Mouse (Mus musculus) intestine, embryonic 15.5 days (tissue): ENCODE measurements at regions not wholly inside any gene's neighbourhood (a gene's known extent, or its start where the extent isn't known, plus 50 kb on each side); places are given as distances from the start of the nearest gene placed in this dataset.
"Not testable (repeated sequence)": the region's sequence is repeated elsewhere in the genome, so short reads cannot be mapped to it uniquely, and the experiment has no call there.

Experiments
- ATAC-seq: fragments of 200-750 bp; cut with Nextera tagmentation; 2 replicates; pipeline ENCODE4 v1.8.0; 2017; ENCODE audit warnings: moderate TSS enrichment, moderate library complexity
- H3K27ac ChIP-seq: fragments of 300-500 bp; sonication (generic); 2 replicates; pipeline ENCODE4 v1.5.1; 2015; ENCODE audit warnings: mild to moderate bottlenecking, inconsistent platforms
- H3K27me3 ChIP-seq: fragments of 300-500 bp; sonication (generic); replicated peaks from 2 replicates; pipeline ENCODE4 v1.6.1; 2015; ENCODE audit warnings: inconsistent platforms
- H3K36me3 ChIP-seq: fragments of 300-500 bp; sonication (generic); 2 replicates; pipeline ENCODE4 v1.6.1; 2015; ENCODE audit warnings: inconsistent platforms
- H3K4me1 ChIP-seq: fragments of 300-500 bp; sonication (generic); replicated peaks from 2 replicates; pipeline ENCODE4 v1.6.1; 2015; ENCODE audit warnings: inconsistent platforms
- H3K4me2 ChIP-seq: fragments of 300-500 bp; sonication (generic); replicated peaks from 2 replicates; pipeline ENCODE4 v1.6.1; 2015; ENCODE audit warnings: mild to moderate bottlenecking, inconsistent platforms
- H3K4me3 ChIP-seq: fragments of 300-500 bp; sonication (generic); replicated peaks from 2 replicates; pipeline ENCODE4 v1.5.1; 2015; ENCODE audit warnings: inconsistent platforms
- H3K9ac ChIP-seq: fragments of 300-500 bp; sonication (generic); 2 replicates; pipeline ENCODE4 v1.6.1; 2015; ENCODE audit warnings: inconsistent platforms
- H3K9me3 ChIP-seq: fragments of 300-500 bp; sonication (generic); 2 replicates; pipeline ENCODE4 v1.6.1; 2016; ENCODE audit warnings: inconsistent platforms
- whole genome bisulfite sequencing: fragments of 180-500 bp; shearing (Covaris S2); methylation state at CpG from one replicate; pipeline ENCODE4 v1.1.7; 2015; 5-methylcytosine and 5-hydroxymethylcytosine counted together

- no peaks in the 10 kb centered on the region for H3K9me3 ChIP-seq
- WGBS: 94% methylated on average over 2 of the region's 2 CpGs
- ATAC-seq: no peak
Observed at GRCm38 (mm10) chr3:5806947-5807575, 56.5 kb downstream of the Gm8797 start.

GRCm38 (mm10) chr3:5811071-5811590 lies 60.5 kb downstream of the Gm8797 start:
- H3K4me3 ChIP-seq: no peak overlapping the region
- H3K9ac ChIP-seq: no peak overlapping the region
- H3K4me1 ChIP-seq: no peaks in the 10 kb centered on the region
- H3K27ac ChIP-seq: no peak overlapping the region
- 68% methylated on average over 3 of the region's 3 CpGs for WGBS
- H3K36me3 ChIP-seq: no peaks in the 10 kb centered on the region
- H3K27me3 ChIP-seq: no peaks in the 10 kb centered on the region
- no peaks in the 10 kb centered on the region for H3K9me3 ChIP-seq
- no peak for ATAC-seq
- no peak overlapping the region for H3K4me2 ChIP-seq

More at GRCm38 (mm10) chr3:5806947-5807575, 56.5 kb downstream of the Gm8797 start:
- no peaks in the 10 kb centered on the region for H3K27me3 ChIP-seq
- H3K4me1 ChIP-seq: no peaks in the 10 kb centered on the region
- H3K9ac ChIP-seq: no peak overlapping the region
- no peak overlapping the region for H3K27ac ChIP-seq
- H3K4me3 ChIP-seq: no peak overlapping the region
- no peak overlapping the region for H3K4me2 ChIP-seq
- no peaks in the 10 kb centered on the region for H3K36me3 ChIP-seq

GRCm38 (mm10) chr3:5820243-5820642 lies 69.6 kb downstream of the Gm8797 start:
- not testable (repeated sequence) for H3K9ac ChIP-seq, H3K27ac ChIP-seq, H3K36me3 ChIP-seq, H3K4me2 ChIP-seq, ATAC-seq, H3K4me1 ChIP-seq, H3K9me3 ChIP-seq, H3K27me3 ChIP-seq, H3K4me3 ChIP-seq
- WGBS: 83% methylated on average over 7 of the region's 7 CpGs

- H3K9me3 ChIP-seq, H3K4me3 ChIP-seq, H3K9ac ChIP-seq, H3K27me3 ChIP-seq, ATAC-seq, H3K4me1 ChIP-seq, H3K36me3 ChIP-seq, H3K4me2 ChIP-seq, H3K27ac ChIP-seq: not testable (repeated sequence)
- 27% methylated on average over 20 of the region's 20 CpGs for WGBS
Observed at GRCm38 (mm10) chr3:5860237-5860636, 109.6 kb downstream of the Gm8797 start.

GRCm38 (mm10) chr3:5870407-5870806 lies 119.8 kb downstream of the Gm8797 start:
- WGBS: 77% methylated on average over 2 of the region's 2 CpGs
- no peak overlapping the region for H3K27ac ChIP-seq
- no peaks in the 10 kb centered on the region for H3K4me1 ChIP-seq
- H3K36me3 ChIP-seq: no peaks in the 10 kb centered on the region
- no peak overlapping the region for H3K9ac ChIP-seq
- no peak for ATAC-seq
- H3K9me3 ChIP-seq: no peaks in the 10 kb centered on the region
- no peak overlapping the region for H3K4me2 ChIP-seq
- H3K27me3 ChIP-seq: no peaks in the 10 kb centered on the region
- H3K4me3 ChIP-seq: no peak overlapping the region

GRCm38 (mm10) chr3:5879113-5879512 lies 128.5 kb downstream of the Gm8797 start:
- H3K9ac ChIP-seq: no peak overlapping the region

GRCm38 (mm10) chr3:5917536-5917935 lies 166.9 kb downstream of the Gm8797 start:
- no peaks in the 10 kb centered on the region for H3K27me3 ChIP-seq
- no peak for ATAC-seq
- 59% methylated on average over 1 of the region's 1 CpGs for WGBS
- H3K27ac ChIP-seq: no peak overlapping the region
- no peak overlapping the region for H3K4me2 ChIP-seq
- no peak overlapping the region for H3K4me3 ChIP-seq
- no peaks in the 10 kb centered on the region for H3K36me3 ChIP-seq
- H3K9me3 ChIP-seq: no peaks in the 10 kb centered on the region
- H3K4me1 ChIP-seq: no peaks in the 10 kb centered on the region
- H3K9ac ChIP-seq: no peak overlapping the region

More at GRCm38 (mm10) chr3:5879113-5879512, 128.5 kb downstream of the Gm8797 start:
- no peaks in the 10 kb centered on the region for H3K4me1 ChIP-seq
- H3K27me3 ChIP-seq: no peaks in the 10 kb centered on the region
- no peak overlapping the region for H3K27ac ChIP-seq
- H3K4me2 ChIP-seq: no peak overlapping the region
- H3K4me3 ChIP-seq: no peak overlapping the region
- H3K36me3 ChIP-seq: no peaks in the 10 kb centered on the region
- H3K9me3 ChIP-seq: no peaks in the 10 kb centered on the region
- ATAC-seq: peak; percentile 70

- H3K27me3 ChIP-seq, H3K9ac ChIP-seq, H3K4me3 ChIP-seq, H3K4me1 ChIP-seq, ATAC-seq, H3K36me3 ChIP-seq, H3K9me3 ChIP-seq, H3K27ac ChIP-seq, H3K4me2 ChIP-seq: not testable (repeated sequence)
- 91% methylated on average over 11 of the region's 11 CpGs for WGBS
Observed at GRCm38 (mm10) chr3:5950243-5950642, 199.6 kb downstream of the Gm8797 start.

GRCm38 (mm10) chr3:5989011-5989645 lies 238.5 kb downstream of the Gm8797 start:
- H3K27me3 ChIP-seq, H3K4me1 ChIP-seq, H3K9me3 ChIP-seq, H3K27ac ChIP-seq, H3K4me2 ChIP-seq, ATAC-seq, H3K36me3 ChIP-seq, H3K9ac ChIP-seq, H3K4me3 ChIP-seq: not testable (repeated sequence)
- 80% methylated on average over 5 of the region's 5 CpGs for WGBS

GRCm38 (mm10) chr3:6004423-6004822 lies 253.8 kb downstream of the Gm8797 start:
- 80% methylated on average over 1 of the region's 1 CpGs for whole genome bisulfite sequencing
- H3K27ac ChIP-seq: no peak overlapping the region

GRCm38 (mm10) chr3:6018749-6019148 lies 268.1 kb downstream of the Gm8797 start:
- Histone ChIP-seq H3K27ac (no peak overlapping the region), H3K36me3 (no peaks in the 10 kb centered on the region), H3K4me2 (no peak overlapping the region), H3K9ac (no peak overlapping the region), H3K4me1 (no peaks in the 10 kb centered on the region), H3K9me3 (no peaks in the 10 kb centered on the region), H3K27me3 (no peaks in the 10 kb centered on the region), H3K4me3 (no peak overlapping the region)
- ATAC-seq: no peak
- 66% methylated on average over 1 of the region's 1 CpGs for WGBS

More at GRCm38 (mm10) chr3:6004423-6004822, 253.8 kb downstream of the Gm8797 start:
- Histone ChIP-seq H3K36me3 (no peaks in the 10 kb centered on the region), H3K4me1 (no peaks in the 10 kb centered on the region), H3K9me3 (no peaks in the 10 kb centered on the region), H3K4me2 (no peak overlapping the region), H3K9ac (no peak overlapping the region), H3K27me3 (no peaks in the 10 kb centered on the region), H3K4me3 (no peak overlapping the region)
- no peak for ATAC-seq

- WGBS: 81% methylated on average over 3 of the region's 3 CpGs
- not testable (repeated sequence) for H3K4me1 ChIP-seq, H3K4me3 ChIP-seq, H3K9me3 ChIP-seq, H3K9ac ChIP-seq, H3K27me3 ChIP-seq, H3K4me2 ChIP-seq, H3K27ac ChIP-seq, H3K36me3 ChIP-seq, ATAC-seq
Observed at GRCm38 (mm10) chr3:6041325-6041724, 290.7 kb downstream of the Gm8797 start.

- 91% methylated on average over 4 of the region's 4 CpGs for WGBS
- H3K4me1 ChIP-seq: no peaks in the 10 kb centered on the region
- H3K9me3 ChIP-seq: no peaks in the 10 kb centered on the region
- H3K9ac ChIP-seq: no peak overlapping the region
- no peak for ATAC-seq
- no peaks in the 10 kb centered on the region for H3K27me3 ChIP-seq
- H3K4me2 ChIP-seq: no peak overlapping the region
- H3K27ac ChIP-seq: no peak overlapping the region
- H3K36me3 ChIP-seq: no peaks in the 10 kb centered on the region
- no peak overlapping the region for H3K4me3 ChIP-seq
Observed at GRCm38 (mm10) chr3:6049472-6050045, 299.0 kb downstream of the Gm8797 start.
